Mouse (Mus musculus) brain, embryonic 14.5 days (tissue): ENCODE measurements around the gene Med27.

ENCODE experiments used
- CTCF ChIP-seq: fragments of 200-500 bp; IDR thresholded peaks from 2 replicates; pipeline ENCODE4 v1.5.1; 2012; ENCODE audit warnings: inconsistent platforms, mild to moderate bottlenecking, moderate library complexity, borderline replicate concordance; ENCODE audit not compliant: insufficient read depth, insufficient read length; ENCODE audit errors: extremely low read depth
- POLR2A ChIP-seq: fragments of 200-500 bp; IDR thresholded peaks from 2 replicates; pipeline ENCODE4 v1.6.1; 2012; ENCODE audit warnings: mild to moderate bottlenecking, inconsistent platforms, borderline replicate concordance; ENCODE audit not compliant: poor library complexity, insufficient read depth, insufficient read length, severe bottlenecking; ENCODE audit errors: extremely low read depth

DNA sequence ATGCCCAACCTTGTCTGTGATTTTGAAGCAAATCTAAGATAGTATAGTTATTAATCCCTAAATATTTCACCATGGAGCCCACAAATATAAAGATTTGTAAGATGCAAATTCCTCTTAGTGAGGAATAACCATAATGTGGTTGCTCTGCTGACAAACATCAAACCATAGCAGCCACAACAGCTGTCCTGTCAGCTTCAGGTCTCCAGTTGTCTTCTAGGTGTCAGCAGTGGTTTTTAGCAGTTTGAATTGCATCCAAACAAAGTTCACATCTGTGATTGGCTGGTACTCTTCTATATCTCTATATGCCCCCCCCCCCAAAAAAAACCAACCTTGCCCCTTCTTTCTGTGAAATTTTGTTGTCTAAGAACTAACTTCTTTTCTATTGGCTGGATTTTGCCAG lies 95.7 kb downstream of the Med27 start:
- TF ChIP-seq CTCF = no peak
- TF ChIP-seq POLR2A = no peak
